ENCODE assay signal across 11 mouse cellular contexts in the genomic region with DNA sequence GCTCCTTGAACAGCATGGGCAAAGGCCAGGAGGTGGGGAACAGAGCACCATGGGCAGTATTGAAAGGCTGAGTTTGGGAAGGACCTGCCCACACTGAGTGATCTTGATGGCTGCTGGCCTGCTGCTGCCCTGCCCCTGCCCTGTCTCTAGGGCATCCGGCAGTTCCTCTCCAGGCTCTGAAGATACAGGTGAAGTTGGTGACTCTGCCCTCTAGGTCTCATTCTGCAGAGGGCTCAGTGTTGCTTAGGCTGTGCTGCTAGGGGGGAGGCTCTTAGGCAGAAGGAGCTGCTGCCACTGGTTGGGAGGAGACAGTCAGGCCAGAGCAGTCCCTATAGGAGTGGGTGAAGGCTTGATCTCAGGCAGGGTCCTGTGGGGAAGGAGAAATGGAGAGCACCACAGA. TPM values are rescaled to one million over a fixed set of nuclear protein-coding genes. Genes with fewer than 3 reads are reported as not detected.
DNase-seq lines count a peak whose midpoint lies in the region; ATAC-seq lines count a peak whose summit lies in the region.
"Had no signal": no experiment of that assay in that cellular context is flagged by ENCODE, and none has a peak within 500 bp of the region (broad histone marks: within the 10 kb centered on the region; RNA-seq: fewer than 3 reads in every experiment).

No protein-coding gene starts in this region.

- peaks cover 67% of the 10 kb centered on the region for H3K4me1 ChIP-seq in heart, embryonic 13.5 days
- peaks cover 43% of the 10 kb centered on the region for H3K4me1 ChIP-seq in midbrain, embryonic 10.5 days
- H3K4me1 ChIP-seq in midbrain, embryonic 13.5 days (replicated peaks) = peaks cover 20% of the 10 kb centered on the region
- H3K4me1 ChIP-seq in megakaryocyte, embryonic 14.5 days = peaks cover 59% of the 10 kb centered on the region

- H3K9ac ChIP-seq in heart, embryonic 13.5 days = peak overlapping the region; percentile 58
- H3K9ac ChIP-seq in midbrain, embryonic 13.5 days (replicated peaks) = no peak overlapping the region

- intact Hi-C loops in heart, postnatal 10 days (cut with DNase I) = no loop called here

- H3K36me3 ChIP-seq in heart, embryonic 13.5 days = peaks cover 6% of the 10 kb centered on the region; the same call in 1 of the 2 replicates
- peaks cover 22% of the 10 kb centered on the region for H3K36me3 ChIP-seq in midbrain, embryonic 10.5 days
- no peaks in the 10 kb centered on the region for H3K36me3 ChIP-seq in midbrain, embryonic 13.5 days
- peaks cover 4% of the 10 kb centered on the region for H3K36me3 ChIP-seq in megakaryocyte, embryonic 14.5 days (replicated peaks; ENCODE audit: low read length)

- ATAC-seq in heart, embryonic 13.5 days (ENCODE audit: extremely low read depth, insufficient number of reproducible peaks, low FRiP score, low TSS enrichment) = no peak
- no peak for ATAC-seq in midbrain, embryonic 13.5 days
- ATAC-seq: midbrain, embryonic 16.5 days had no signal

- peak overlapping the region; percentile 89 for H3K27ac ChIP-seq in heart, embryonic 13.5 days (replicated peaks)
- peak overlapping the region; percentile 11; the same call in 1 of the 2 replicates for H3K27ac ChIP-seq in midbrain, embryonic 10.5 days (replicated peaks)
- H3K27ac ChIP-seq in midbrain, embryonic 13.5 days = no peak overlapping the region

- WGBS in heart, embryonic 13.5 days = 56% methylated on average over 1 of the region's 1 CpGs
- 77% methylated on average over 1 of the region's 1 CpGs for WGBS in midbrain, embryonic 10.5 days
- 89% methylated on average over 1 of the region's 1 CpGs for WGBS in midbrain, embryonic 13.5 days

- no peak overlapping the region for H3K4me3 ChIP-seq in heart, embryonic 13.5 days
- no peak overlapping the region for H3K4me3 ChIP-seq in midbrain, embryonic 10.5 days
- no peak overlapping the region for H3K4me3 ChIP-seq in midbrain, embryonic 13.5 days (replicated peaks)
- peak overlapping the region; percentile 80 for H3K4me3 ChIP-seq in megakaryocyte, embryonic 14.5 days (replicated peaks)

- H3K4me2 ChIP-seq in heart, embryonic 13.5 days = peak overlapping the region; percentile 48
- no peak overlapping the region for H3K4me2 ChIP-seq in midbrain, embryonic 13.5 days (replicated peaks)

- no peaks in the 10 kb centered on the region for H3K27me3 ChIP-seq in heart, embryonic 13.5 days (replicated peaks)
- peaks cover 12% of the 10 kb centered on the region for H3K27me3 ChIP-seq in midbrain, embryonic 10.5 days (ENCODE audit: low read depth, poor library complexity, severe bottlenecking)
- H3K27me3 ChIP-seq in midbrain, embryonic 13.5 days = peaks cover 10% of the 10 kb centered on the region; the same call in 1 of the 2 replicates
- peaks cover 72% of the 10 kb centered on the region for H3K27me3 ChIP-seq in megakaryocyte, embryonic 14.5 days (replicated peaks)

- H3K9me3 ChIP-seq in heart, embryonic 13.5 days = no peaks in the 10 kb centered on the region
- no peaks in the 10 kb centered on the region for H3K9me3 ChIP-seq in midbrain, embryonic 10.5 days (replicated peaks)
- no peaks in the 10 kb centered on the region for H3K9me3 ChIP-seq in midbrain, embryonic 13.5 days
- no peaks in the 10 kb centered on the region for H3K9me3 ChIP-seq in megakaryocyte, embryonic 14.5 days

- no peak for DNase-seq in heart, postnatal 10 days
- DNase-seq in midbrain, embryonic 10.5 days (ENCODE audit: low spot score) = no peak
- peak; percentile 74 for DNase-seq in thymus, postnatal 4 days
- no peak for DNase-seq in urinary bladder, adult 2 months (ENCODE audit: low spot score)
- DNase-seq in B cell, adult 2 months = no peak

RNA-seq across cellular contexts. Expression of a gene that starts 3.0 kb away (rescaled TPM):
- polyA plus RNA-seq in heart, embryonic 13.5 days (2015; fragmentation: Nextera tagmentation; extraction: Ambion mirVana) = 2.8 and 3.9 TPM in 2 replicates
- 1 to 10 TPM; 2.0 TPM for total RNA-seq in heart, postnatal 10 days (2021)
- polyA plus RNA-seq in midbrain, embryonic 10.5 days (2016; fragmentation: Nextera tagmentation; extraction: Ambion mirVana) = 3.7 and 4.5 TPM in 2 replicates
- 0.68 and 1.0 TPM in 2 replicates for polyA plus RNA-seq in midbrain, embryonic 13.5 days (2015; fragmentation: Nextera tagmentation; extraction: Ambion mirVana)
- 0.53 and 0.60 TPM in 2 replicates for polyA plus RNA-seq in megakaryocyte, embryonic 14.5 days (2012; ENCODE audit: insufficient read depth, low replicate concordance)
- 0.31 and 0.66 TPM in 2 replicates for polyA plus RNA-seq in urinary bladder, adult 2 months (2012; rRNA removed)

RNA-seq across cellular contexts. Expression of a gene that starts 25.2 kb away (rescaled TPM):
- not detected in 2 replicates for polyA plus RNA-seq in heart, embryonic 13.5 days (2015; fragmentation: Nextera tagmentation; extraction: Ambion mirVana)
- total RNA-seq in heart, postnatal 10 days (2021) = not detected
- not detected in 2 replicates for polyA plus RNA-seq in midbrain, embryonic 10.5 days (2016; fragmentation: Nextera tagmentation; extraction: Ambion mirVana)
- not detected in 2 replicates for polyA plus RNA-seq in midbrain, embryonic 13.5 days (2015; fragmentation: Nextera tagmentation; extraction: Ambion mirVana)
- not detected in 2 replicates for polyA plus RNA-seq in megakaryocyte, embryonic 14.5 days (2012; ENCODE audit: insufficient read depth, low replicate concordance)
- not detected in 2 replicates for polyA plus RNA-seq in urinary bladder, adult 2 months (2012; rRNA removed)
- total RNA-seq: left cerebral cortex, adult 18-20 months had no signal
- polyA plus RNA-seq: embryonic facial prominence, embryonic 11.5 days; midbrain, embryonic 16.5 days had no signal

RNA-seq across cellular contexts. Expression of a gene that starts 32.3 kb away (rescaled TPM):
- polyA plus RNA-seq in heart, embryonic 13.5 days (2015; fragmentation: Nextera tagmentation; extraction: Ambion mirVana) = 0.36 TPM in 1 of 2 replicates, not detected in the other
- not detected for total RNA-seq in heart, postnatal 10 days (2021)
- polyA plus RNA-seq in midbrain, embryonic 10.5 days (2016; fragmentation: Nextera tagmentation; extraction: Ambion mirVana) = not detected in 2 replicates
- polyA plus RNA-seq in midbrain, embryonic 13.5 days (2015; fragmentation: Nextera tagmentation; extraction: Ambion mirVana) = not detected in 2 replicates
- polyA plus RNA-seq in megakaryocyte, embryonic 14.5 days (2012; ENCODE audit: insufficient read depth, low replicate concordance) = not detected in 2 replicates
- polyA plus RNA-seq in urinary bladder, adult 2 months (2012; rRNA removed) = not detected in 2 replicates
- total RNA-seq: left cerebral cortex, adult 18-20 months had no signal
- polyA plus RNA-seq: embryonic facial prominence, embryonic 11.5 days had no signal

RNA-seq across cellular contexts. Expression of a gene that starts 42.0 kb away (rescaled TPM):
- polyA plus RNA-seq in heart, embryonic 13.5 days (2015; fragmentation: Nextera tagmentation; extraction: Ambion mirVana) = not detected in 2 replicates
- total RNA-seq in heart, postnatal 10 days (2021) = not detected
- polyA plus RNA-seq in midbrain, embryonic 10.5 days (2016; fragmentation: Nextera tagmentation; extraction: Ambion mirVana) = not detected in 2 replicates
- not detected in 2 replicates for polyA plus RNA-seq in midbrain, embryonic 13.5 days (2015; fragmentation: Nextera tagmentation; extraction: Ambion mirVana)
- polyA plus RNA-seq in megakaryocyte, embryonic 14.5 days (2012; ENCODE audit: insufficient read depth, low replicate concordance) = not detected in 2 replicates
- not detected in 2 replicates for polyA plus RNA-seq in urinary bladder, adult 2 months (2012; rRNA removed)
- total RNA-seq: left cerebral cortex, adult 18-20 months had no signal
- polyA plus RNA-seq: embryonic facial prominence, embryonic 11.5 days; midbrain, embryonic 16.5 days had no signal

RNA-seq across cellular contexts. Expression of a gene that starts 47.2 kb away (rescaled TPM):
- not detected in 2 replicates for polyA plus RNA-seq in heart, embryonic 13.5 days (2015; fragmentation: Nextera tagmentation; extraction: Ambion mirVana)
- total RNA-seq in heart, postnatal 10 days (2021) = not detected
- not detected in 2 replicates for polyA plus RNA-seq in midbrain, embryonic 10.5 days (2016; fragmentation: Nextera tagmentation; extraction: Ambion mirVana)
- polyA plus RNA-seq in midbrain, embryonic 13.5 days (2015; fragmentation: Nextera tagmentation; extraction: Ambion mirVana) = not detected in 2 replicates
- polyA plus RNA-seq in megakaryocyte, embryonic 14.5 days (2012; ENCODE audit: insufficient read depth, low replicate concordance) = not detected in 2 replicates
- polyA plus RNA-seq in urinary bladder, adult 2 months (2012; rRNA removed) = not detected in 2 replicates
- total RNA-seq: left cerebral cortex, adult 18-20 months had no signal
- polyA plus RNA-seq: embryonic facial prominence, embryonic 11.5 days; midbrain, embryonic 16.5 days had no signal
